Mouse (Mus musculus) ES-Bruce4 (cell line): ENCODE measurements at regions not wholly inside any gene's neighbourhood (a gene's known extent, or its start where the extent isn't known, plus 50 kb on each side); places are given as distances from the start of the nearest gene placed in this dataset.
"Not testable (repeated sequence)": the region's sequence is repeated elsewhere in the genome, so short reads cannot be mapped to it uniquely, and the experiment has no call there.

ENCODE experiments used
- CTCF ChIP-seq: IDR thresholded peaks from one replicate; pipeline ENCODE4 v1.8.1; 2011; ENCODE audit warnings: low read depth, low read length
- POLR2A ChIP-seq: IDR thresholded peaks from one replicate; pipeline ENCODE4 v1.8.1; 2011; ENCODE audit warnings: low read length; ENCODE audit not compliant: insufficient read depth

GRCm38 (mm10) chrX:94849549-94849948, 125.2 kb downstream of the Zxdb start:
- not testable (repeated sequence) for TF ChIP-seq POLR2A, CTCF
